Mouse (Mus musculus) E14TG2a.4 (cell line): ENCODE results near the gene Necap2.

ENCODE experiments used
- H3K27me3 ChIP-seq: 2 replicates; pipeline ENCODE4 v1.6.1; 2014; ENCODE audit warnings: low read length, control low read depth; ENCODE audit not compliant: insufficient read depth
- H3K36me3 ChIP-seq: 2 replicates; pipeline ENCODE4 v1.6.1; 2014; ENCODE audit warnings: low read length, control low read depth; ENCODE audit not compliant: insufficient read depth
- H3K4me1 ChIP-seq: replicated peaks from 2 replicates; pipeline ENCODE4 v1.6.1; 2014; ENCODE audit warnings: low read depth, low read length, control low read depth
- H3K4me3 ChIP-seq: replicated peaks from 2 replicates; pipeline ENCODE4 v1.5.1; 2014; ENCODE audit warnings: mild to moderate bottlenecking, low read length
- H3K9me3 ChIP-seq: 2 replicates; pipeline ENCODE4 v1.6.1; 2014; ENCODE audit warnings: low read length, control low read depth
- CTCF ChIP-seq: conservative IDR thresholded peaks from 2 replicates; pipeline ENCODE4 v1.5.1; 2014; ENCODE audit warnings: low read length
- NANOG ChIP-seq: IDR thresholded peaks from 2 replicates; pipeline ENCODE4 v1.6.1; 2014; ENCODE audit warnings: borderline replicate concordance, low read length, mixed read lengths
- POU5F1 ChIP-seq: IDR thresholded peaks from 2 replicates; pipeline ENCODE4 v1.6.1; 2014; ENCODE audit warnings: low read length, borderline replicate concordance

Gene Necap2

DNA sequence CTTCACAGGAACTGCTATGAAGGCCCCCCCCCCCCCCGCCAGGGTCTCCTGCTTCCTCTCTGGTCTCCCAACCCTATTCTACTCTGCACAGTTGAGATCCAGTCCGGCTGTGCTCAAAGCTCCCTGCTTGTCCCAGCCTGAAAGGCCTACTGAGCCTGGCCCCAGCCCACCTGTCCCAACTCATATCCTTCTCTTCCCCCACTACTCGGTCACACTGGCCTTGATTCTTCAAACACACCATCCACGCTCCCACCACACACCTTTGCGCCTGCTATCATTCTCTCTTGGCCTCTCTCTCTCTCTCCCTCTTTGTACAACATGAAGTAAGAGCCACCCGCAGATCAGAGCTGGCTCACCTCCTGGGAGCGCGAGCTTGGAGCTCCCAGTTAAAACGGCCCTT is 19.3 kb downstream of the Necap2 start:
- H3K27me3 ChIP-seq: no peaks in the 10 kb centered on the region
- H3K4me1 ChIP-seq: peaks cover 56% of the 10 kb centered on the region
- no peaks in the 10 kb centered on the region for H3K9me3 ChIP-seq
- H3K36me3 ChIP-seq: 0 out of 2 replicates have a peak, but pooled peaks cover 3% of the 10 kb centered on the region
- H3K4me3 ChIP-seq: no peak overlapping the region
- no peak for TF ChIP-seq POU5F1
- no peak for TF ChIP-seq CTCF
- TF ChIP-seq NANOG: no peak

DNA sequence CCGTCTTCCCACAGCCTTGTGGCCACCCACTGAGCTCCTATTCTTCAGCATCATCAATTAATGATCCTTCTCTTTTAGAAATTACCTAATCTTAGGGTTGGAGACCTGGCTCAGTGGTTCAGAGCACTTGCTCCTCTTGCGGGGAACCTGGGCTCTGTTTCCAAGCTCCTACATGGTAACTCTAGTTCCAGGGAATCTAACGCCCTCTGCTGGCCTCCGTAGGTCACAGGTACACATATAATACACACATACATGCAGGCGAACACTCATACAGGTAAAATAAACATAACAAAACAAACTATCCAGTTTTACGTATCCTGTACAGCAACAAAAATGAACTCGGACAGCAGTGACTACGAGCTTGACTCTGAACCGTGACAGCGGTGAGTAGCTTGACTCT is 21.2 kb downstream of the Necap2 start:
- H3K36me3 ChIP-seq: peaks cover 12% of the 10 kb centered on the region; the same call in 1 of the 2 replicates
- H3K27me3 ChIP-seq: no peaks in the 10 kb centered on the region
- TF ChIP-seq CTCF (peak; percentile 64), POU5F1 (no peak), NANOG (no peak)
- H3K9me3 ChIP-seq: no peaks in the 10 kb centered on the region
- H3K4me3 ChIP-seq: no peak overlapping the region
- peaks cover 74% of the 10 kb centered on the region for H3K4me1 ChIP-seq

DNA sequence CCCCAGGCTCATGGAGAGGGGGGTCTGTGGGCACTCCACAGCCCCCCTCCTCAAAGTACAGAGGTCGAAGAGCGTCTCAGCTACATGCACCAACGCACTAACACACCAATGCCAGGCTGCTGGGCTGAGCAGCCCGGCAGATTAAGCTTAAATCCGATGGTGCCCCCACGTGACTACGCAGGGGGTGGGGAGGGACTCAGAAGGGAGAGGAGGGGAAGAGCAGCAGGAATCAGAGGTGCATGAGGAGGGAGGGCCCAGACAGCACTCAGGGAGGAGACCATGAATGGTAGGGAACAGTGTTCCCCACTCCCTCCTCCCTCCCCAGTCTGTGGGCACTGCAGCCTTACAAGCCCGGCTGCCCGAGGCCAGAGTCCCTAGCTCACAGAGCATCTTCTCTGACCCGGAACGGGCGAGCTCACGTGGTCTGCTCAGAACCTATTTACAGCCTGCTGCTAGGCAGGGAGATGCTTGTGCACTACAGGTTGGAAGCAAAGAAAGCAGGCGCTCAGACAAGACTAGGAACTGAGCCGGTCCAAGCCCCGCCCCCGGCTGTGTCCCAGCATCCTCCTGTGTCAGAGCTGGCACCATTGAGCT is 24.5 kb downstream of the Necap2 start:
- TF ChIP-seq CTCF (no peak), NANOG (no peak), POU5F1 (no peak)

DNA sequence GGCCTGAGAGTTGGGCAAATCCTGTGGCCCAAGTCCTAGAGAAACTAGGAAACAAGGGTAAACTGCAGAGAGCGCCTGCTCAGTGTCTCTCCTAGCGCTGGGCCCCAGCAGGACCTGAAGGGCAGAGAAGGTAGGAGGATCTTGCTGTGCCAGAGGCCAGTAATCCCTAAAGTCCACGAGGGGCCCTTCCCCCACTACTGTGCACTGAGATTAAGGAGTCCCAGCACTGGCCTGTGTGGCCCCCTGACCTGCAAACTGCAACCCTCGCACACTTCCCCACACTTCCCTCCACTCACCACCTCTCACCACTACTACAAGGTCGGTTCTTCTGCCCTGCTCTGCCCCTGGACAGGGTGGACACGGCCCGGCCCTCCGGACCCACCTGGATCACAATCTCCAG is 25.0 kb downstream of the Necap2 start:
- no peak for TF ChIP-seq NANOG
- TF ChIP-seq CTCF: no peak
- no peak for TF ChIP-seq POU5F1
- H3K27me3 ChIP-seq: no peaks in the 10 kb centered on the region
- H3K36me3 ChIP-seq: peaks cover 33% of the 10 kb centered on the region
- no peaks in the 10 kb centered on the region for H3K9me3 ChIP-seq
- H3K4me3 ChIP-seq: peak overlapping the region; percentile 73
- peaks cover 77% of the 10 kb centered on the region for H3K4me1 ChIP-seq

More for the DNA sequence above, 24.5 kb downstream of the Necap2 start:
- Histone ChIP-seq H3K4me3 (peak overlapping the region; percentile 73), H3K36me3 (peaks cover 28% of the 10 kb centered on the region), H3K9me3 (no peaks in the 10 kb centered on the region), H3K4me1 (peaks cover 79% of the 10 kb centered on the region), H3K27me3 (no peaks in the 10 kb centered on the region)

DNA sequence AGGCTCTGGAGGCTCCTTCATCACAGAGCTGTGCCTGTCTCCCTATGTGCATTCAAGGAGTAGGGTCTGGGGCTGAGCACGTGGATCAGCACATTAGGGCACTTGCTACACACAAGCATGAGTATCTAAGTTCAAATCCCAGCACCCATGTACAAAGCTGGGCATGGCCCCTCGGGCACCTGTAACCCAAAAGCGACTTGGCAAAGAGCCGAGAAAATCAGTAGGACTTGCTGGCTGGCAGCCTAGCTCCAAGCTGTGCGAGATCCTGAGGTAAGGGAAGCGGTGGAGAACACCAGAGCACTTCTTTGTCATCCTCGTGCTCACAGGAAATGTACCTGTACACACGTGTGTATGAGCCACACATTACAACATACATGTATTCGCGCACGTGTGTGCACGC is 25.7 kb downstream of the Necap2 start:
- Histone ChIP-seq H3K36me3 (peaks cover 38% of the 10 kb centered on the region), H3K4me3 (no peak overlapping the region), H3K27me3 (no peaks in the 10 kb centered on the region), H3K4me1 (peaks cover 80% of the 10 kb centered on the region), H3K9me3 (no peaks in the 10 kb centered on the region)
- TF ChIP-seq CTCF (no peak), POU5F1 (no peak), NANOG (no peak)

DNA sequence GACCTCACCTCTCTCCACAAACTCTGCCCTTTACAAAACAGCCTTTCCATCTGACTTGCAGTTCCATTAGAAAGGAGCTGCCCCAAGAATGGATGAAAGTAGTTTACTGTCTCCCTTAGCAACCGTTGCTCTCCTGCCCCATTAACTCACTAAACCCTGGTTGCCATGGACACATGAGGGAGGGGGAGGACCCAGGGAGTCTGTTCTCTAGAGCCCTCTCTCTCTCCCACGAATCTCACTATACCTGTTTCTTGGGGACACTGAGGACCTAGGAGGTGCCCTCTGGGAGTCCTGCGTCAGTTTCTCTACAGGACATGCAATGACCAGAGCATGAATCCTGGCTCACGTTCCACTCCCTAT is 28.7 kb downstream of the Necap2 start:
- TF ChIP-seq NANOG (no peak), CTCF (no peak), POU5F1 (no peak)
- Histone ChIP-seq H3K4me1 (peaks cover 77% of the 10 kb centered on the region), H3K4me3 (no peak overlapping the region), H3K9me3 (no peaks in the 10 kb centered on the region), H3K27me3 (no peaks in the 10 kb centered on the region), H3K36me3 (peaks cover 55% of the 10 kb centered on the region)

DNA sequence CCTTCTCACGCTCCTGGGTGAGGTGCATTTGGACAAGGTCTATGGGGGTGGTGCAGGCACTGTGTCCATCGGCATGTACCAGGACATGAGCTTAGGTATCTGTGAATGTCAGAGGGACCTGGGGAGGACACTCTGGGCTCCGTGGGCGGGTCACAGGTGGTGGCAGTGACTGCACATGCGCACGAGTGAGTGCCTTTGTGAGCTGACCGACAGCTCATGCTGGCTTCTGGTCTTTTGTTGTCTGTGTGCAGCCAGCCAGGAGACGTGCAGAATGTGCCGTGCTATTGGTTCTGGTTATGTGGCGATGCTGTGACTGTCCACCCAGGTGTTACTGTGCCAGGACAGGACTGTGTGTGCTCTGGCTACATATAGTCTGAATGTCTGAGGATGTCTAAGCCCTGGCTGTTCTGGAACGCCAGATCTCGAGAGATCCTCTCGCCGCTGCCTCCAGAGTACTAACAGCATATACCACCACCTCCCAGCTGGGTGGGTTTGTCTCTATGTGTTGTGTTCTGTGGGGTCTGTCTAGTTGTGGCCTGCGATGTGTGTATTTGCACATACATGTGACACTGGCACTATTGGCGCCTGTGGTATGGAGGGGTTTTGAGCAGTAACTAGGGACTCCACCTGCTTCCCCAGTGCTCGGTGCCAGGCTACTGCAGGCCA is 29.2 kb downstream of the Necap2 start:
- no peaks in the 10 kb centered on the region for H3K27me3 ChIP-seq
- H3K4me3 ChIP-seq: no peak overlapping the region
- no peaks in the 10 kb centered on the region for H3K9me3 ChIP-seq
- peaks cover 71% of the 10 kb centered on the region for H3K4me1 ChIP-seq
- peaks cover 56% of the 10 kb centered on the region for H3K36me3 ChIP-seq
- TF ChIP-seq POU5F1 (no peak), CTCF (no peak), NANOG (no peak)

DNA sequence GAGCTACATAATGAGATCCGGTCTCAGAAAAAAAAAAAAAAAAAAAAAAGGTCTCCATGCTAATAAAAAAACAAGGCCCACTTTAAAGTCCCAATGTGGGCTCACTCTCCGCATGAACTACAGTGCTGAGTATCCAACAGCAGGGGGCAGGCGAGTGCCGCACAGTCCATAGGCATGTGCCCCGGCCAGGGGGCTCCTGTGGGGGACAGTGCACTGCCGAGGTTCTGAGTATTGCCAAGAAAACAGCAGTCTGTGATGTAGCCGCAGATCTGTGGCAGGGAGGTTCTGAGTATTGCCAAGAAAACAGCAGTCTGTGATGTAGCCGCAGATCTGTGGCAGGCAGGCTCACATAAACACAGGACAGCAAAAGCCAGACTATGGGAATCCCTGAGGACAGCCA is 33.3 kb downstream of the Necap2 start:
- Histone ChIP-seq H3K4me1 (peaks cover 49% of the 10 kb centered on the region), H3K27me3 (no peaks in the 10 kb centered on the region), H3K4me3 (no peak overlapping the region), H3K36me3 (peaks cover 56% of the 10 kb centered on the region), H3K9me3 (no peaks in the 10 kb centered on the region)
- TF ChIP-seq CTCF (peak; percentile 66), POU5F1 (no peak), NANOG (no peak)

DNA sequence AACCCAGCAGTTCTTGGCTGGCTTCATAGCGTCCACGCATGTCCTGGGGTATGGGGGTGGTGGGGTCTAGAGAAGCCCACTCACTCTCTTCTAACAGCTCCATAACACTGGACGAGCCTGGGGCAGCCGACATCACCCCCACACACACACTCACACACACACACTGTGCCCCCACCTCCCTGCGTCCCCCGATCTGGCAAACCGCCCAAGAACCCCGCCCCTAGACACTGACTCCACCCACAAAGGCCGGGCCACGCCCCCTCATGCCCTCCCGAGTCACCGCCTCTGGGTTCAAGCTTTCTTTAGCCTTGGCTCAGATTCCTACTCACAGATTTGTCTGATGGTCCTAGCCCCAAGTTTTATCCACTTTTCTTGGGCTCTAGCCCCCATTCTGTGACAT is 37.0 kb downstream of the Necap2 start:
- TF ChIP-seq POU5F1 (no peak), CTCF (no peak), NANOG (no peak)
- Histone ChIP-seq H3K9me3 (no peaks in the 10 kb centered on the region), H3K36me3 (peaks cover 58% of the 10 kb centered on the region), H3K4me3 (peak overlapping the region; percentile 66), H3K27me3 (no peaks in the 10 kb centered on the region), H3K4me1 (peaks cover 24% of the 10 kb centered on the region)
